Mouse (Mus musculus): Measurements from ENCODE around the gene Vmn2r12. TPM values are rescaled to one million over a fixed set of nuclear protein-coding genes. Genes with fewer than 3 reads are reported as not detected.

Vmn2r12 gene
- not detected in 2 replicates for polyA plus RNA-seq (2012; rRNA removed)

GRCm38 (mm10) chr5:109097850-109098249, at the start of gene Vmn2r12:
TSS of gene Vmn2r12 (minus strand) at chr5:109097950.

GRCm38 (mm10) chr5:109059469-109059868, 38.3 kb downstream of the Vmn2r12 start, which contains the start of gene Vmn2r11:
TSS of gene Vmn2r11 (minus strand) at chr5:109059569.

Other genes with a start within 250 kb of the Vmn2r12 start
- not detected in 2 replicates for gene Vmn2r9, start 245.3 kb downstream of the Vmn2r12 start, polyA plus RNA-seq (2012; rRNA removed)
- not detected in 2 replicates for gene Vmn2r10, start 91.4 kb downstream of the Vmn2r12 start, polyA plus RNA-seq (2012; rRNA removed)
- gene Vmn2r11, start 38.4 kb downstream of the Vmn2r12 start, polyA plus RNA-seq (2012; rRNA removed), result not detected in 2 replicates
- not detected in 2 replicates for gene Vmn2r13, start 94.2 kb upstream of the Vmn2r12 start, polyA plus RNA-seq (2012; rRNA removed)
- gene Vmn2r14, start 126.8 kb upstream of the Vmn2r12 start, polyA plus RNA-seq (2012; rRNA removed), result not detected in 2 replicates
- gene Vmn2r15, start 199.7 kb upstream of the Vmn2r12 start, polyA plus RNA-seq (2012; rRNA removed), result not detected in 2 replicates
- gene Vmn2r16, start 232.2 kb upstream of the Vmn2r12 start, polyA plus RNA-seq (2012; rRNA removed), result not detected in 2 replicates

Data from central nervous system, embryonic 18 days (tissue).